ENCODE assay signal across 8 mouse cellular contexts in genomic region chr17:25874721-25875170, GRCm38 (mm10). TPM values are rescaled to one million over a fixed set of nuclear protein-coding genes. Genes with fewer than 3 reads are reported as not detected.
DNase-seq lines count a peak whose midpoint lies in the region; ATAC-seq lines count a peak whose summit lies in the region.

TSS of gene Mettl26 (plus strand) at chr17:25875074.

- no peaks in the 10 kb centered on the region for H3K9me3 ChIP-seq in hindbrain, embryonic 14.5 days (ENCODE audit: control insufficient read depth, low read length)

- H3K4me2 ChIP-seq in hindbrain, embryonic 14.5 days (replicated peaks), result peak within 1 kb of the TSS; percentile 78

- peak within 1 kb of the TSS; percentile 68 for H3K4me3 ChIP-seq in hindbrain, embryonic 14.5 days (replicated peaks; ENCODE audit: low read length)

- H3K4me1 ChIP-seq in hindbrain, embryonic 14.5 days (replicated peaks; ENCODE audit: control insufficient read depth, insufficient read depth, low read length), result peaks cover 18% of the 10 kb centered on the region

- DNase-seq in WW6 (ENCODE audit: low read depth, low spot score), result peak; percentile 66
- peak; percentile 91 to 98 for DNase-seq in cerebellum, postnatal 36 days
- DNase-seq in frontal cortex, postnatal 36 days (ENCODE audit: low spot score in 2 of 2), result peak; percentile 100
- peak; percentile 100 for DNase-seq in hindbrain, embryonic 14.5 days (ENCODE audit: low spot score)
- peak; percentile 100 for DNase-seq in layer of hippocampus, postnatal 25 days (ENCODE audit: extremely low spot score in 1 of 2, low spot score in 1 of 2)
- DNase-seq in lung, postnatal 14 days, result peak; percentile 98
- DNase-seq in ovary, postnatal 36 days (ENCODE audit: low spot score), result peak; percentile 90
- DNase-seq in thymus, postnatal 14 days, result peak; percentile 95

- H3K36me3 ChIP-seq in hindbrain, embryonic 14.5 days (replicated peaks; ENCODE audit: control insufficient read depth, insufficient read depth), result peaks cover 17% of the 10 kb centered on the region

- H3K9ac ChIP-seq in hindbrain, embryonic 14.5 days, result peak within 1 kb of the TSS; percentile 92

- H3K27me3 ChIP-seq in hindbrain, embryonic 14.5 days (ENCODE audit: control insufficient read depth, insufficient read depth, low read length), result no peaks in the 10 kb centered on the region

- peak within 1 kb of the TSS; percentile 94 for H3K27ac ChIP-seq in hindbrain, embryonic 14.5 days

- under 1% methylated on average over 25 of the region's 25 CpGs for WGBS in hindbrain, embryonic 14.5 days

- peak; percentile 77 for ATAC-seq in hindbrain, embryonic 14.5 days (ENCODE audit: low FRiP score)

RNA-seq across cellular contexts. Expression of gene Mettl26, which starts in this region (rescaled TPM):
- 58.5 and 67.3 TPM in 2 replicates for polyA plus RNA-seq in hindbrain, embryonic 14.5 days (2014; fragmentation: Nextera tagmentation; extraction: Ambion mirVana)
- total RNA-seq in layer of hippocampus, postnatal 25 days (2021), result 10 to 100 TPM; 39.2 to 40.1 TPM

Comparison
In these comparisons a context has a peak if more than half of its experiments do, and no peak if none do; other contexts are left out.
1. Peak in every context shown above with its lines: DNase-seq, ATAC-seq, H3K4me3 ChIP-seq and H3K27ac ChIP-seq.